Mouse (Mus musculus): Measurements from ENCODE around the gene Dnase1l2.
"Not testable (repeated sequence)": the region's sequence is repeated elsewhere in the genome, so short reads cannot be mapped to it uniquely, and the experiment has no call there.

Dnase1l2 gene

GRCm38 (mm10) chr17:24429201-24429983 lies 13.5 kb downstream of the Dnase1l2 start:
- DNase-seq (ENCODE audit: low spot score in 2 of 2): no peak

- no peak for DNase-seq (ENCODE audit: low spot score in 2 of 2)
Observed at GRCm38 (mm10) chr17:24427170-24427557, 15.7 kb downstream of the Dnase1l2 start.

DNA sequence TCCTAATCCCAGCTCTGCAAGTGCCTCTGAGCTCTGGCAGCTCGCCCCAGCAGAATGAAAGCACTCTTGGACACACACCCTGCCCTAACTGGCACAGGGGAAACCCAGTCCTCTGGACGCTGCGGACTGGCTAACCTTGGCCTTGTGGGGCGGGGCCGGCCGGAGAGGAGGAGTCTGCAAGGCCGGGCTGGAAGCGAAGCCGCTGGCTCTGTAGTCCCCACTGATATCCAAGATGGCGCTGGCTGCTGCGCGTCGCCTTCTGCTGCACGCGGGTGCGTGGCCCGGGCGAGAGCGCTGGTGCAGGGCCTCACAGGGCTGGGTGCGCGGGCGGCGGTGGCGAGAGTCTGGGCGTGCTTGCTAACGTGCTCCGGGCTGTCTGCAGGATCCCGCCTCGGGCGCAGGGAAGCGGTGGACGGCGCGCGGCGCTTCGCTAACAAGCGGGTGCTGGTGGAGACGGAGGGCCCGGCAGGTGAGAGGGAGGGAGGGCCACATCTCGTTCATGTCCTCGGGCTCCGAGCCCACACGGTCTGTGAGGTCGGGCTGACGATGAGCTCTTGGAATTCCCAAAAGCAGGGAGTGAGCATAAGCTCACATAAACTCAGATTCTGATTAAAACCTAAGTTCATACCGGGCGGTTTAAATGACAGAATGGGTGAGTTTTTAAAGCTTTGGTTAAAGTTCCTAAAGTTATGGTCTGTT lies 16.3 kb downstream of the Dnase1l2 start, which contains the start of gene Eci1:
Eci1 (plus strand) TSS at position 171 of the 699 bp plus-strand sequence.
- peak; percentile 94 to 96 for DNase-seq (ENCODE audit: low spot score in 2 of 2)

GRCm38 (mm10) chr17:24425905-24426304 lies 17.0 kb downstream of the Dnase1l2 start:
- DNase-seq (ENCODE audit: low spot score in 2 of 2): no peak

DNA sequence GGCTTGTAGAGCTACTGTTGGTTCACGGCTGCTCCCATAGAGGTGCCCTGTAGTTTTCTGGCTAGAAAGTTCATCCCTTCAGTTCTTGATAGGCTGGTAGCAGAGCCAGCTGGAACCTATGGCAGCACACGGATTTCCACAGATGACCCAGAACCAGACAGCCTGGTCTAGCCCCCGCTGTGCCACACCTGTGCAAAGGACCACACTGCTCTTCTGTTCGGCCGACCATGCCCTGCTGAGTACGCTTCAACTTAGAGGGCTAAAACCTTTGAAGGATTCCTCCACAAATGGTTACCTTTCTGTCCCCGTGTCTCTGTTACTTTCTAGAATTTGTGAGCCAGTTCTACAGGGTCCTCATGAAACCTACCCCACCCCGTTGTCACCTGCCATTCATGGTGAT lies 17.6 kb downstream of the Dnase1l2 start:
- not testable (repeated sequence) for DNase-seq (ENCODE audit: low spot score in 2 of 2)

- no peak for DNase-seq (ENCODE audit: low spot score in 2 of 2)
Observed at GRCm38 (mm10) chr17:24424489-24424888, 18.4 kb downstream of the Dnase1l2 start.

GRCm38 (mm10) chr17:24423114-24423513 lies 19.8 kb downstream of the Dnase1l2 start:
- DNase-seq (ENCODE audit: low spot score in 2 of 2): no peak

DNA sequence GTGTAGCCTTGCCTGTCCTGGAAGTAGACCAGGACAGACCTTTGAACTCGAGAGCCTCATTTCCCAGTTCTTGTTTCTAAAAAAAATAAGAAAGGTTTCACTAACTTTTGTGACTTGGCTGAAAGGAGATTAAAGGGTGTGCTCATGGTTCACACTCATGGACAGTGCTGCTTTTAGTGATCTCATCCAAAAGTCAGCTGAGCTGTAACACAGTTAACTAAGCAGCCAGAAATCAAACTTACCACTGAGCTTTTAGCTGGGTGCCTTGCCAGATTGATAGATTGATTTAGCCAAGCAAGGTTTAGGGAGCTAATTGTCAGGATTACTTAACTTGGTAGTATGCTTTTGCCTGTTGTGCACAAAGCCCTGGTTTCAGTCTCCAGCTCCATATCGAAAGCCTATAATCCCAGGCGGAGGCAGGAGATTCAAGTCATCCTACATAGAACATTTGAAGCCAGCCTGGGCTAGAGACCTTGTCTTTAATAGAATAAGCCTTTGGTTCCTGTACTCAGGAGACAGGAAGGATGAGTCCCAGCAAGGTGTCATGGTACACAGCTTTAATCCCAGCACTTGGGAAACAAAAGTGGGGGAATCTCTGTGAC lies 26.8 kb downstream of the Dnase1l2 start:
- no peak for DNase-seq (ENCODE audit: low spot score in 2 of 2)

DNA sequence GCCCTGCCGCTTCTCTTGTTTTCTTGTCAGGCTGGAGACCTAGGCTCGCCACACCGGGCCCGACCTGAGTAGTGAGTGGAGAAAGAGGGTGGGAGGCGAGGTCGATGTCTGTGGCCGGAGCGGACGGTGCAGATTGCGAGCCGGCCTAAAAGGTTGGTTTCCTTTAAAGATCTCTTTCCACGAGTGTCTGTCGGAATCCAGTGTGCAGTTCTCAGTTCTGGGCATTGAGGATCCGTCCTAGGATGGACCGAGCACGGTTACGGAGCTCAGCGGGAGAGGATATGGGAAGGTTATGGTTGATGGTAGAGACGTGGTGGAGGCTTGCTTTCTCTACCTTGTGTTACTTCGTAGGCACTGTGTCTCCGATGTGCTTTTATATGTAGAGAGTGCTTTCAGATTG lies 27.9 kb downstream of the Dnase1l2 start:
- DNase-seq (ENCODE audit: low spot score in 2 of 2): no peak

GRCm38 (mm10) chr17:24414230-24414976 lies 28.5 kb downstream of the Dnase1l2 start, which contains the start of gene Rnps1:
Gene Rnps1 (plus strand): TSS chr17:24414565.
- peak; percentile 88 to 96 for DNase-seq (ENCODE audit: low spot score in 2 of 2)

- DNase-seq (ENCODE audit: low spot score in 2 of 2): no peak
Observed at GRCm38 (mm10) chr17:24413557-24414211, 29.2 kb downstream of the Dnase1l2 start.

DNA sequence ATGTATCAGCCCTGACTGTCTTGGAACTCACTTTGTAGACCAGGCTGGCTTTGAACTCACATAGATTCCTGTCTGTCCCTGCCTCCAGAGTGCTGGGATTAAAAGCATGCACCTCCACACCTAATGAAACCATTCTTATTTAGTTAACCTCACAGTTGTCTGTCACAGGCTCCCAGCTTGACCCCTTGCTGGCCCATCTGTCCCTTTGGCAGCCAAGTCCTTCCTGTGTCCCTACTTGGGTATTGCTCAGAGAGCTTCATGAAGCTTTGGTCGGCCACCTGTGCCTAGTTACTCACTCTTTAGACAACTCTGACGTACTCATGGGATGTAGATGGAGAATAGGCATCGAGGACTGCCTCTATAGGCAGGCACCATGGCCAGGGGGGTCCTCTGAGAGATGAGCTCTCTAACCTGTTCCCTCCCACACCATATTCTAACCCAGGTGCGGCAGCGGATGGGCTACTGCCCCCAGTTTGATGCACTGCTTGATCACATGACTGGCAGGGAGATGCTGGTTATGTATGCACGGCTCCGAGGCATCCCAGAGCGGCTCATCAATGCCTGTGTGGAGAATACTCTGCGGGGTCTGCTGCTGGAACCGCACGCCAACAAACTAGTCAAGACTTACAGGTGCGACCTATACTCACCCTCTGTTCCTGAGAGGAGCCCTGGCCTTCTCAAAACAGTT lies 35.6 kb downstream of the Dnase1l2 start:
- DNase-seq (ENCODE audit: low spot score in 2 of 2): no peak

DNA sequence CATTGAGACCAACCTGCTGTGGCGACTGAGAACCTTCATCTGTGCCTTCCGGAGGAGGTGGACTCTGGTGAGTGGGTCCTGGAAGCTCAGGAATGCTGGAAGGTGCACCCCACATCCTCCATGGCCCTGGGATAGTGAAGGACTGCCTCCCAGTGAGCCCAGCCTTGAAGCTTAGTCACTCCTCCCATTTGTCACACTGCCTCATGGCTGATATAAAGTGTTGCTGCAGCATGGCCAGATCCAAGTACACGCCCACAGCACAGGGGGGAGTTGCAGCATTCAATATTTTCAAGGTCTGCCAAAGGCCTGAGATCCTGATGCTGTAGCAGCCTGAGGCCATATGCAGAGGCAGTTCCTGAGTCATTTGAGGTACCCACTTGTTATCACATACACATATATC lies 40.5 kb downstream of the Dnase1l2 start:
- peak in 1 of 2 experiments; percentile 34 for DNase-seq (ENCODE audit: low spot score in 2 of 2)

- no peak for DNase-seq (ENCODE audit: low spot score in 2 of 2)
Observed at GRCm38 (mm10) chr17:24394456-24394855, 48.4 kb downstream of the Dnase1l2 start.

- DNase-seq (ENCODE audit: low spot score in 2 of 2): no peak
Observed at GRCm38 (mm10) chr17:24393527-24393926, 49.4 kb downstream of the Dnase1l2 start.

DNA sequence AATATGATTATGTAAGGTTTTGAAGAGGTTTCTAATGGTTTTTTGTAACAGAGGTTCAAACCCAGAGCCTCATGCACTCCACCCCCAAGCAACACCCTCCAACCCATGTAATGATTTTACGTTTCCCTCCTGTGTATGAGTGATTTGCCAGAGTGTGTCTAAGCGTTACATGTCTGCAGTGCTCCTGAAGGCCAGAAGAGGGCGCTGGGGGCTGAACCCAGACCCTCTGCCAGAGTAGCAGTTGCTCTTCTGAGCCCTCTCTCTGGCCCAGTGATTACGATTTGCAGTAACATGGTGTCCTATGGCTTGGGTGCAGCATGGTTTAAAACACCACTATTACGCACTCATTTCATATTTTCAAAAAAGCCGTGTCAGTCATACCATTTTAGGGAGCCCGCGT lies 51.8 kb downstream of the Dnase1l2 start:
- no peak for DNase-seq (ENCODE audit: low spot score in 2 of 2)

All from urinary bladder, postnatal 4 days (tissue).